Mouse (Mus musculus): Measurements from ENCODE around the gene Sidt2.

- TF ChIP-seq CTCF (IDR thresholded peaks at IDR 0.05; ENCODE audit: low read depth) (peak; percentile 66), EP300 (IDR thresholded peaks at IDR 0.05; ENCODE audit: low read depth) (no peak)
Observed at GRCm38 (mm10) chr9:45911673-45912072, 43.4 kb downstream of the Sidt2 start.

Data from heart, postnatal 0 days (tissue).